Mouse (Mus musculus): Measurements from ENCODE around the gene Cnga1. TPM values are rescaled to one million over a fixed set of nuclear protein-coding genes. Genes with fewer than 3 reads are reported as not detected.
"Not testable (repeated sequence)": the region's sequence is repeated elsewhere in the genome, so short reads cannot be mapped to it uniquely, and the experiment has no call there.

Cnga1 gene
- polyA plus RNA-seq, 1 experiment from 2014 or later = not detected

DNA sequence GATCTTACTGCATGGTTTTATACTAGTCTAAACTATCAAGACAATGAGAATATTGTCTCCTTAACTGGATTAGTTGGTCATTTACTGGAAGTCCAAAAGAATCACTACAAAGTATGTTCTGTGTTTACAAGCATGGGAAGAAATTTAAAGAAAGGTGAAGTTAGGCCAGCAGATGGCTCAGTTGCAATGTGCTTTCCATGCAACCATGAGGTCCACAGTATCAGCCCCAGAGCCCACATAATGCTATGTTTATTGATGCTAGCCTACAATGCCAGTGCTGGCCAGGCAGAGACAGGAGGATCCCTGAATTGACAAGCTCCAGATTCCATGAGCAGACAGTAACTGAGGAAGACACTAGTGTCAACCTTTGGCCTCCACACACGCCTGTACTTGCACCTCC is 23.1 kb downstream of the Cnga1 start:
- DNase-seq (ENCODE audit: low spot score, missing footprints) = no peak
- no peak for ATAC-seq (ENCODE audit: low FRiP score)
- Histone ChIP-seq H3K27me3 (ENCODE audit: control insufficient read depth, insufficient read depth, low read length) (no peaks in the 10 kb centered on the region), H3K4me1 (ENCODE audit: control insufficient read depth, insufficient read depth, low read length) (no peaks in the 10 kb centered on the region), H3K4me2 (no peak overlapping the region), H3K9ac (ENCODE audit: low read length) (no peak overlapping the region), H3K4me3 (ENCODE audit: low read depth, low read length) (no peak overlapping the region), H3K9me3 (ENCODE audit: control insufficient read depth, low read length) (no peaks in the 10 kb centered on the region), H3K36me3 (ENCODE audit: control insufficient read depth, insufficient read depth, low read length) (no peaks in the 10 kb centered on the region), H3K27ac (ENCODE audit: low read depth, low read length) (no peak overlapping the region)
- 86% methylated on average over 1 of the region's 1 CpGs for WGBS

DNA sequence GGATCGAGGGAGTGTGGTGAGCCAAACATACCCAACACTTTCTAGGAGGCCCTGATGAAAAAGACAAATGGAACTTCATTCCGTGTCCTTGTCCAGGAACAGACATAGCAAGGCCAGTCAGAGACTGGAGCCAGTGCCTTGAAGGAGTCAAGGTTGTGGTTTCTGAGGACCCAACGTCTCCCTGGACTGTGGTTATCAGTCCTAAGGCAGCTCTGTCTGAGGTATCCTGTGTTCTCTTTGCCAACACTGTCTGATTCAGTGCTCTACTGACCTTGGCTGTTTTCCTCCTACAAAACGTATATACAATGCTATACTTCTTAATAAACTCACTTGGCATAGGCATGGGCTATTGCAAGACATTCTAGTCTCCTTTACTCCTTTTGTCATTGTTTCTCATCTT is 26.7 kb downstream of the Cnga1 start:
- ATAC-seq (ENCODE audit: low FRiP score) (no peak), DNase-seq (ENCODE audit: low spot score, missing footprints) (no peak)
- WGBS = 86% methylated on average over 4 of the region's 4 CpGs
- Histone ChIP-seq H3K27ac (ENCODE audit: low read depth, low read length) (no peak overlapping the region), H3K9me3 (ENCODE audit: control insufficient read depth, low read length) (no peaks in the 10 kb centered on the region), H3K27me3 (ENCODE audit: control insufficient read depth, insufficient read depth, low read length) (no peaks in the 10 kb centered on the region), H3K36me3 (ENCODE audit: control insufficient read depth, insufficient read depth, low read length) (no peaks in the 10 kb centered on the region), H3K4me3 (ENCODE audit: low read depth, low read length) (no peak overlapping the region), H3K9ac (ENCODE audit: low read length) (no peak overlapping the region), H3K4me2 (no peak overlapping the region), H3K4me1 (ENCODE audit: control insufficient read depth, insufficient read depth, low read length) (no peaks in the 10 kb centered on the region)

DNA sequence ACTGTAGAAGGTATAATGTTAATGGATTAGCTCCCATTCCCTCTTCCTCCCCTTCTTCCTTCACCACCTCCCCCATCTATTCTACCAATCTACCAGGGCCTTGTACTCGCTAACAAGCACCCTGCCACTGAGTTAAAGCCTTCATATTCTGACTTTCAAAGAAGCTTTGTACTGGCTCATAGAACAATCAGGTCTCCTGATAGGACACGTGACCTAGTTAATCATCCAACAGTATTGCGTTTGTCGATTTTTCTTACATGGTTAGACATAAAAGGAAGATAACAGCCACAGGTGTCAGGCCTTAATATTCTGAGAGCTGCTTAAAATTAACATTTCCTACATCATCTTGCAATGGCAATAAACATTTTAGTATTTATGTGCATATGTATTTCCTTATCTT is 40.9 kb downstream of the Cnga1 start:
- no peak overlapping the region for H3K9ac ChIP-seq (ENCODE audit: low read length)
- H3K36me3 ChIP-seq (ENCODE audit: control insufficient read depth, insufficient read depth, low read length) = no peaks in the 10 kb centered on the region
- no peak overlapping the region for H3K4me3 ChIP-seq (ENCODE audit: low read depth, low read length)
- no peaks in the 10 kb centered on the region for H3K27me3 ChIP-seq (ENCODE audit: control insufficient read depth, insufficient read depth, low read length)
- no peak overlapping the region for H3K4me2 ChIP-seq
- H3K9me3 ChIP-seq (ENCODE audit: control insufficient read depth, low read length) = no peaks in the 10 kb centered on the region
- WGBS = 90% methylated on average over 4 of the region's 4 CpGs
- H3K4me1 ChIP-seq (ENCODE audit: control insufficient read depth, insufficient read depth, low read length) = no peaks in the 10 kb centered on the region
- ATAC-seq (ENCODE audit: low FRiP score) = no peak
- DNase-seq (ENCODE audit: low spot score, missing footprints) = no peak
- H3K27ac ChIP-seq (ENCODE audit: low read depth, low read length) = no peak overlapping the region

DNA sequence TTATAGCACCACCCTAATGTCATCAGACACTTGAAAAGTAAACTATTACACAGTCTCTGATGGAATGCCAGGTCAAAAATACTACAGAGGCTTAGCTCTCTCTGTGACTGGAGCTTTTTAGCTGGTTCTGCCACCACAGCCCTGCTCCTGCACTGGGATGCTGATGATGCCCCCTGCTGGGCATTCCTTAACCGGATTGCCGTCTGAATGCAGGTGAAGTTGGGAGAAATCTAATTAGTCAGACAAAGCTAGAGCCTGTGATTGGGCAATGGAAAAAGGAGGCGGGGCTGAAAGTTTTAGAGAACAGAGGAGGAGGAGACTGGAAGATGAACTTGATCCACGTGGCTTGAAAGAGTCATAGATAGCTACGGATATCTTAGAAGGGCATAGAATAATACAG is 43.1 kb downstream of the Cnga1 start:
- H3K36me3 ChIP-seq (ENCODE audit: control insufficient read depth, insufficient read depth, low read length) = no peaks in the 10 kb centered on the region
- H3K27ac ChIP-seq (ENCODE audit: low read depth, low read length) = no peak overlapping the region
- no peak overlapping the region for H3K4me3 ChIP-seq (ENCODE audit: low read depth, low read length)
- ATAC-seq (ENCODE audit: low FRiP score) (peak; percentile 65), DNase-seq (ENCODE audit: low spot score, missing footprints) (no peak)
- H3K27me3 ChIP-seq (ENCODE audit: control insufficient read depth, insufficient read depth, low read length) = no peaks in the 10 kb centered on the region
- H3K9me3 ChIP-seq (ENCODE audit: control insufficient read depth, low read length) = no peaks in the 10 kb centered on the region
- no peak overlapping the region for H3K4me2 ChIP-seq
- WGBS = 13% methylated on average over 5 of the region's 5 CpGs
- no peaks in the 10 kb centered on the region for H3K4me1 ChIP-seq (ENCODE audit: control insufficient read depth, insufficient read depth, low read length)
- H3K9ac ChIP-seq (ENCODE audit: low read length) = no peak overlapping the region

DNA sequence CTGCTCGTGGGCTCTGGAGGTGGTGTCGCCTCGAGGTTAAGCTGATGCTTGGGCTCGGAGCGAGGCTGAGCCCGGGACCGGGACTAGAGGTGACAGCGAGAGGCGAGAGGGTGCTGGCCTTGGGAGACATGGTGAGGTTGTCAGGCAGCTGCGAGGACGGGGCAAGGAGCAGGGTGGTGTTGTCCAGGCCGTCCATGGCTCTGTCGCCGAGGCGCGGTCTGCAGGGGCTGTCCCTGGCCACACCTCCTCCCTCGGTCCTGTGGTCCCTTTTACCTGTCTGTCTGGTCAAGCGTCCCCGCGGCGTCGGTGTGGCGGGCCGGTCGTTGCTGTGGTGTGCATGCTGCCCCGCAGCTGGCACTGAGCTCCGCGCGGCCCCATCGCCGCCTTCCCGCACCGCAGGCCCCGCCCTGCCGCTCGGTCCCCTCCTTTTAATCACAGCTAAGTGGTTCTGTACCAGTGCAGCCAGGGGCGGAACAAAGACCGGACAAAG is 56.8 kb downstream of the Cnga1 start, which contains the start of gene Gm5868:
TSS of gene Gm5868 (minus strand) at position 360 of the 490 bp plus-strand sequence.
- Histone ChIP-seq H3K9me3 (ENCODE audit: control insufficient read depth, low read length) (no peaks in the 10 kb centered on the region), H3K4me3 (ENCODE audit: low read depth, low read length) (peak within 1 kb of the TSS; percentile 33), H3K36me3 (ENCODE audit: control insufficient read depth, insufficient read depth, low read length) (no peaks in the 10 kb centered on the region), H3K4me2 (peak within 1 kb of the TSS; percentile 57), H3K4me1 (ENCODE audit: control insufficient read depth, insufficient read depth, low read length) (no peaks in the 10 kb centered on the region; the same call in 1 of the 2 replicates), H3K27me3 (ENCODE audit: control insufficient read depth, insufficient read depth, low read length) (no peaks in the 10 kb centered on the region), H3K9ac (ENCODE audit: low read length) (peak within 1 kb of the TSS; percentile 20; the same call in 1 of the 2 replicates), H3K27ac (ENCODE audit: low read depth, low read length) (no peak within 1 kb of the TSS)
- ATAC-seq (ENCODE audit: low FRiP score) (peak; percentile 86), DNase-seq (ENCODE audit: low spot score, missing footprints) (peak; percentile 90)
- WGBS = 3% methylated on average over 37 of the region's 38 CpGs

DNA sequence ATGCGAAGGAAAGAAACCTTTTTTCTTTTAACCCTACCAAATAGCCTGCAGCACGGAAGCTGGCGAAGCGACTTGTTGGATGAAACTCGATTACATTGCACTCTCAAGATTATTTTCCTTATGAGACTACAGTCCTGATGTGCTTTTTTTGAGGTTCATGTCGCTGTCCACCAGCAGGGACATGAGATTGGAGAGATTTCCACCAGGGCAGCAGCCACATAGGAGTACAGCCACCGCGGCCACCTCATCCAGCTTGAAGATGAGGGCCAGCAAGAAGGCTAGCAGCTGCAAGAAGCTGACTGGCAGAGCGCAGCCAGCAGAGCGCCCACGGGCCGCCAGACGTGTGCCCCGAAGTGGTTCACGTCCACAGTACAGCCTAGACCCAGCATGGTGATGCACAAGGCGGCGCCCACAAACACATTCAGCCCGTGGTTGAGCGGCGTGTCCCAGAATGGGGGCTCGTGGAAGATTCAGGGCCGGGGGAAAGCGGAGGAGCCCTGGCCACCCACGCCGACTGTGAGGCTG is 57.3 kb downstream of the Cnga1 start:
- Histone ChIP-seq H3K9ac (ENCODE audit: low read length) (peak overlapping the region; percentile 20; the same call in 1 of the 2 replicates), H3K4me3 (ENCODE audit: low read depth, low read length) (peak overlapping the region; percentile 33), H3K4me2 (peak overlapping the region; percentile 57)
- H3K4me1 ChIP-seq (ENCODE audit: control insufficient read depth, insufficient read depth, low read length); H3K27me3 ChIP-seq (ENCODE audit: control insufficient read depth, insufficient read depth, low read length); H3K36me3 ChIP-seq (ENCODE audit: control insufficient read depth, insufficient read depth, low read length); H3K9me3 ChIP-seq (ENCODE audit: control insufficient read depth, low read length); H3K27ac ChIP-seq (ENCODE audit: low read depth, low read length): not testable (repeated sequence)
- DNase-seq (ENCODE audit: low spot score, missing footprints) = peak; percentile 90
- WGBS = 50% methylated on average over 25 of the region's 25 CpGs
- ATAC-seq (ENCODE audit: low FRiP score) = peak; percentile 43; the same call in 1 of the 2 replicates

DNA sequence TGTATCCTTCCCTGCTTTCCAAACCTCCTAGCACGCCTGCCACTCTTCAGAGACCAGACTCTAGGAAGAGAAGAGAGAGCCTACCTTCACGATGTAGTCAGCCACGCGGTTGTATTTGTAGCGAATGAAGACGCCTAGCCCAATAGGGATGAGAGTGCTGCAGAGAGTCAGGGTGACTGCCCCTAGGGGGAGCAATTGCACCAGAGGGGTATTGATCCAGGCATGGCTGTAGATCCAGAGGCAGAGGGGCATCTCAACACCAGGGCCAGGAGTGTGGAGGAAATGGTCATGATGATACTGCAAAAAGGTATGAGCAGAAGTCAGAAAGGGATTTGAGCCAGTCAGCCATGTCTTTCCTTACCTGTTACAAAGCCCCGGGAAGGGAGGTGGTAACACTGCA is 58.0 kb downstream of the Cnga1 start:
- 41% methylated on average over 7 of the region's 7 CpGs for WGBS
- not testable (repeated sequence) for H3K4me3 ChIP-seq (ENCODE audit: low read depth, low read length); H3K36me3 ChIP-seq (ENCODE audit: control insufficient read depth, insufficient read depth, low read length); H3K9me3 ChIP-seq (ENCODE audit: control insufficient read depth, low read length); H3K27me3 ChIP-seq (ENCODE audit: control insufficient read depth, insufficient read depth, low read length); ATAC-seq (ENCODE audit: low FRiP score); H3K4me2 ChIP-seq; DNase-seq (ENCODE audit: low spot score, missing footprints); H3K9ac ChIP-seq (ENCODE audit: low read length); H3K27ac ChIP-seq (ENCODE audit: low read depth, low read length); H3K4me1 ChIP-seq (ENCODE audit: control insufficient read depth, insufficient read depth, low read length)

DNA sequence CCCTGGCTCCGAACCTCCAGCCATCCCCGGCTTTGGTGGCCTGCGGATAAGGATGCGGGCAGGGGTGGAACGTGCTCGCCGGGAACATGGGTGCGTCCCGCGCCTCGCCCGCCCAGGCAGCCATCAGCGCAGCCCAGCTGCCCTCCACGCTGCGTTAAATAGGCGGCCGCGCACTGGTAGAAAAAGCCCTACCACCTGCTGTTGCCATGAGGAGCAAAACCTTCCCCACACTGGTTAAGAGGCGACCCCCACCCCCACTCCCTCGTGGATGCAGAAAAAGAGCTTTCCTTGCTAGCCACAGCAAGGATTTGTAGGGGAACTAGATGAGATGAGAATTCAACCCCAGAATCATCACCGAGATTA is 63.1 kb downstream of the Cnga1 start, which contains the start of gene Zar1:
TSS of gene Zar1 (minus strand) at position 285 of the 363 bp plus-strand sequence.
- Histone ChIP-seq H3K4me2 (peak within 1 kb of the TSS; percentile 64), H3K4me3 (ENCODE audit: low read depth, low read length) (peak within 1 kb of the TSS; percentile 37), H3K9ac (ENCODE audit: low read length) (peak within 1 kb of the TSS; percentile 61)
- H3K4me1 ChIP-seq (ENCODE audit: control insufficient read depth, insufficient read depth, low read length); H3K36me3 ChIP-seq (ENCODE audit: control insufficient read depth, insufficient read depth, low read length); H3K27me3 ChIP-seq (ENCODE audit: control insufficient read depth, insufficient read depth, low read length); H3K9me3 ChIP-seq (ENCODE audit: control insufficient read depth, low read length); H3K27ac ChIP-seq (ENCODE audit: low read depth, low read length): not testable (repeated sequence)
- DNase-seq (ENCODE audit: low spot score, missing footprints) (peak; percentile 89), ATAC-seq (ENCODE audit: low FRiP score) (peak; percentile 65)
- WGBS = 9% methylated on average over 14 of the region's 21 CpGs

DNA sequence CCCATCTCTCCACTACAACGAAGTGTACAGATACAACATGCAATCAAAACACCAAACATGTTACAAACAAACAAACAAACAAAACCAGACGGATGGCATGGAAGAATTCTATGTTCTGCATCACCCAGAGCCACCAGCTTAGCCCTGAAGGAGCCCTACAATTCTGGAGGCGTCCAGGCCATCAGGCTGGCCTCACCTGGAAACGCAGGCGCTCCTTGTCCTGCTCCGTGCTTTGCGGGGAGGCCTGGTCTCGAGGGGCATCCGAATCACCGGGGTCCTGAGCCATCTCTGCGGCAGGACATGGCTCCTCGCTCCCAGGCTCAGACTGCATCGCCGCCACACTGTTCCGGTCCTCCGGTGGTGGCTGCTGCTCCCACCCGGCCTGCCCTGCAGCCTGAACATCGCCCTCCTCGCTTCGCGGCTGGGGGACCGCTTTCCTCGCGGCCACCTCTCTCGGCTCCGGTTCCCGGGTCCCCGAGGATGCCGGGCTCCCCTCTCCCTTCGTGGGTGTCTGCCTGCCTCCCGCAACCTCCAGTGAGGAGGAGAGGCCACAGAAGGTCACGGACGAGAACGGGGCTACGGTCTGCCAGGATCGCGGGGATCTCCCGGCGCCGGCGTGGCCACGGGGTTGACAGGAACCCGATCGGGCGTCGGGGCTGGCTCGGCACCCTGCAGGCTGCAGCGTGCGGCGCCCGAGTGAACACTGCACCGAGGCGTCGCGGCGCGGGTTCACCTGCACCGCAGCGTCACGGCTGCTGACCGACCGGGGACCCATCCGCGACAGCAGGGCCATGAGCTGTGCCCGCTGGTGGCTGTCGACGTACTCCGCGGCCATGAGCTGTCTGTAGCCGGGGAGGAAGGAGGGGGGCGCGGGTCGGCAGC is 63.7 kb downstream of the Cnga1 start:
- H3K36me3 ChIP-seq (ENCODE audit: control insufficient read depth, insufficient read depth, low read length); H3K27me3 ChIP-seq (ENCODE audit: control insufficient read depth, insufficient read depth, low read length); H3K27ac ChIP-seq (ENCODE audit: low read depth, low read length); H3K4me1 ChIP-seq (ENCODE audit: control insufficient read depth, insufficient read depth, low read length); H3K9me3 ChIP-seq (ENCODE audit: control insufficient read depth, low read length): not testable (repeated sequence)
- ATAC-seq (ENCODE audit: low FRiP score) (peak; percentile 84), DNase-seq (ENCODE audit: low spot score, missing footprints) (peak; percentile 94)
- Histone ChIP-seq H3K4me3 (ENCODE audit: low read depth, low read length) (peak overlapping the region; percentile 37), H3K4me2 (peak overlapping the region; percentile 64), H3K9ac (ENCODE audit: low read length) (peak overlapping the region; percentile 61)
- WGBS = 6% methylated on average over 52 of the region's 73 CpGs

All from midbrain, embryonic 11.5 days (tissue).